Mouse (Mus musculus): Measurements from ENCODE around the gene Zfp36. TPM values are rescaled to one million over a fixed set of nuclear protein-coding genes. Genes with fewer than 3 reads are reported as not detected.
"Not testable (repeated sequence)": the region's sequence is repeated elsewhere in the genome, so short reads cannot be mapped to it uniquely, and the experiment has no call there.

The Zfp36 gene
- polyA plus RNA-seq, 1 experiment from 2014 or later = 3.7 TPM

- WGBS = 100% methylated on average over 1 of the region's 1 CpGs
- H3K4me2 ChIP-seq (replicated peaks) = no peak overlapping the region
- H3K27me3 ChIP-seq (ENCODE audit: control insufficient read depth, insufficient read depth, low read length) = no peaks in the 10 kb centered on the region
- H3K9ac ChIP-seq = no peak overlapping the region
- no peak overlapping the region for H3K27ac ChIP-seq
- no peak overlapping the region for H3K4me3 ChIP-seq (replicated peaks; ENCODE audit: low read length)
- no peak for DNase-seq (ENCODE audit: low spot score)
- H3K4me1 ChIP-seq (replicated peaks; ENCODE audit: control insufficient read depth, insufficient read depth, low read length) = no peaks in the 10 kb centered on the region
- H3K36me3 ChIP-seq (replicated peaks; ENCODE audit: control insufficient read depth, insufficient read depth) = peaks cover 99% of the 10 kb centered on the region
- no peak for ATAC-seq (ENCODE audit: low FRiP score)
- no peaks in the 10 kb centered on the region for H3K9me3 ChIP-seq (ENCODE audit: control insufficient read depth, low read length)
Measured at GRCm38 (mm10) chr7:28401030-28401429, 21.0 kb upstream of the Zfp36 start.

DNA sequence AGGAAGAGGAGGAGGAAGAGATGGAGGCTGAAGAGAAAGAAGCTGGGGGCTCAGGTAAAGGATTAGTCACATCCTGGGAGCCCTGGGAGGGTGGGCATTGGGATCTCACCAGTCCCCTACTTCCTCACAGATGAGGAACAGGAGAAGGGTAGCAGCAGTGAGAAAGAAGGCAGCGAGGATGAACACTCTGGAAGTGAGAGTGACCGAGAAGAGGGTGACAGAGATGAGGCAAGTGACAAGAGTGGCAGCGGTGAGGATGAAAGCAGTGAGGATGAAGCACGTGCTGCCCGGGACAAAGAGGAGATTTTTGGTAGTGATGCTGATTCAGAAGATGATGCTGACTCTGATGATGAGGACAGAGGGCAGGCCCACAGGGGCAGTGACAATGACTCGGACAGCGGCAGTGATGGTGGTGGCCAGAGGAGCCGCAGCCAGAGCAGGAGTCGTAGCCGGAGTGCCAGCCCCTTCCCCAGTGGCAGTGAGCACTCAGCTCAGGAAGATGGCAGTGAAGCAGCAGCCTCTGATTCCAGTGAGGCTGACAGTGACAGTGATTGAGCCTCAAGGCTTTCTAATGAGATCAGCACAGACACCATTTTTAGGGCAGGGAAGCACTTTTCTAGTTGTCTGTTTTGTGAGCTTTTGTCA, 18.8 kb upstream of the Zfp36 start:
- Histone ChIP-seq H3K4me1 (replicated peaks; ENCODE audit: control insufficient read depth, insufficient read depth, low read length) (peaks cover 4% of the 10 kb centered on the region; the same call in 1 of the 2 replicates), H3K4me3 (replicated peaks; ENCODE audit: low read length) (no peak overlapping the region), H3K36me3 (replicated peaks; ENCODE audit: control insufficient read depth, insufficient read depth) (peaks cover 95% of the 10 kb centered on the region), H3K9ac (no peak overlapping the region), H3K27ac (no peak overlapping the region), H3K9me3 (ENCODE audit: control insufficient read depth, low read length) (no peaks in the 10 kb centered on the region), H3K27me3 (ENCODE audit: control insufficient read depth, insufficient read depth, low read length) (no peaks in the 10 kb centered on the region), H3K4me2 (replicated peaks) (no peak overlapping the region)
- DNase-seq (ENCODE audit: low spot score) (no peak), ATAC-seq (ENCODE audit: low FRiP score) (no peak)
- WGBS = 90% methylated on average over 10 of the region's 10 CpGs

GRCm38 (mm10) chr7:28398000-28398399, 17.9 kb upstream of the Zfp36 start:
- ATAC-seq (ENCODE audit: low FRiP score) = no peak
- Histone ChIP-seq H3K36me3 (replicated peaks; ENCODE audit: control insufficient read depth, insufficient read depth) (peaks cover 87% of the 10 kb centered on the region), H3K27ac (no peak overlapping the region), H3K4me2 (replicated peaks) (no peak overlapping the region), H3K9me3 (ENCODE audit: control insufficient read depth, low read length) (no peaks in the 10 kb centered on the region), H3K27me3 (ENCODE audit: control insufficient read depth, insufficient read depth, low read length) (no peaks in the 10 kb centered on the region), H3K9ac (no peak overlapping the region), H3K4me1 (replicated peaks; ENCODE audit: control insufficient read depth, insufficient read depth, low read length) (peaks cover 10% of the 10 kb centered on the region; the same call in 1 of the 2 replicates), H3K4me3 (replicated peaks; ENCODE audit: low read length) (no peak overlapping the region)
- DNase-seq (ENCODE audit: low spot score) = peak; percentile 62
- 74% methylated on average over 3 of the region's 3 CpGs for WGBS

- H3K36me3 ChIP-seq (replicated peaks; ENCODE audit: control insufficient read depth, insufficient read depth) = peaks cover 67% of the 10 kb centered on the region
- H3K27me3 ChIP-seq (ENCODE audit: control insufficient read depth, insufficient read depth, low read length) = no peaks in the 10 kb centered on the region
- H3K4me3 ChIP-seq (replicated peaks; ENCODE audit: low read length) = no peak overlapping the region
- no peak overlapping the region for H3K9ac ChIP-seq
- ATAC-seq (ENCODE audit: low FRiP score) (no peak), DNase-seq (ENCODE audit: low spot score) (no peak)
- peaks cover 17% of the 10 kb centered on the region for H3K4me1 ChIP-seq (replicated peaks; ENCODE audit: control insufficient read depth, insufficient read depth, low read length)
- no peak overlapping the region for H3K4me2 ChIP-seq (replicated peaks)
- no peaks in the 10 kb centered on the region for H3K9me3 ChIP-seq (ENCODE audit: control insufficient read depth, low read length)
- WGBS = 97% methylated on average over 4 of the region's 4 CpGs
- no peak overlapping the region for H3K27ac ChIP-seq
Measured at GRCm38 (mm10) chr7:28395425-28395824, 15.4 kb upstream of the Zfp36 start.

GRCm38 (mm10) chr7:28393272-28393951, 13.4 kb upstream of the Zfp36 start:
- Histone ChIP-seq H3K27ac (peak overlapping the region; percentile 77), H3K36me3 (replicated peaks; ENCODE audit: control insufficient read depth, insufficient read depth) (peaks cover 66% of the 10 kb centered on the region), H3K4me2 (replicated peaks) (peak overlapping the region; percentile 94), H3K9me3 (ENCODE audit: control insufficient read depth, low read length) (no peaks in the 10 kb centered on the region), H3K27me3 (ENCODE audit: control insufficient read depth, insufficient read depth, low read length) (no peaks in the 10 kb centered on the region), H3K4me1 (replicated peaks; ENCODE audit: control insufficient read depth, insufficient read depth, low read length) (peaks cover 17% of the 10 kb centered on the region), H3K9ac (peak overlapping the region; percentile 87), H3K4me3 (replicated peaks; ENCODE audit: low read length) (peak overlapping the region; percentile 94)
- 6% methylated on average over 22 of the region's 22 CpGs for WGBS
- DNase-seq (ENCODE audit: low spot score) (no peak), ATAC-seq (ENCODE audit: low FRiP score) (no peak)

DNA sequence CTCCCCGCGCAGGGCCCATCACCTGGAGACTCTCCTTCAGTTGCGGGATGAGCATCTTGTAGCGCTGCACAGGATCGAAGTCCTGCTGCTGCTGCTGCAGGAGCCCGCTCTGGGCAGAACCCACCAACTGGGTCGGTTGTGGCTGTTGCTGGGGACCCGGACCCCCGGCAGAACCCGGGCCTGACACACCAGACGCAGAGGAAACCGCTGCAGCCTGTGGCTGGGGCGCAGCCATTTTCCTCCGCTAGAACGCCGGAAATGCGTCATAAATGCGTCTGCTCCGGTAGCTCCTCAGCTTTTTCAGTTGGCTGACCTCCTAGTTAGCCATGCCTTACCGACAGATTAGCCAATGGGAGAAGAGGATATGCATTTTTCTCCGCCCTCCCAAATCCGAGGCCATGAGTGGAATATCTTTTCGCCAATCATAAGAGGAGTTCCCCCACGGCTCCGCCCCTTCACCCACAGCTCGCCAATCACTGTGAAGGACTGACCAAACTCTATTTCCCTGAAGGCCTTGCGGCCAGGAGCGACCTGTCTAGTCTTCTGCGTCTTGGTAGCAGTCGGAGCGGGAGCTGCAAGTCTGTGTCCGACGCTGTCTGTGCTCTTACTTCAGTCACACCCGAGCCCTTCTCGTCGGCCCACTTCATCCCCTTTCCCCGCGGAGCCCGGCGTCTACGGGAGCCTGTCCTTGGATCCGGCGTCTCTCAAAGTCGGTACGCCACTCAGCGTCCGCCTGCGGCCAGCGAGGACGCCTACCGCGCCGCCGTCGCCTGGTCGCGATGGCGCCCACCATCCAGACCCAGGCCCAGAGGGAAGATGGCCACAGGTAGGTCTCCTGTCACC, 12.6 kb upstream of the Zfp36 start, which contains the start of the genes Med29 and Paf1:
Gene Med29, minus strand, starts transcription at position 280 of the 843 bp plus-strand sequence.
Gene Paf1, plus strand, starts transcription at position 523 of the 843 bp plus-strand sequence.
- H3K27ac ChIP-seq = peak within 1 kb of the TSS; percentile 77
- DNase-seq (ENCODE audit: low spot score) (peak; percentile 96), ATAC-seq (ENCODE audit: low FRiP score) (peak; percentile 98)
- peak within 1 kb of the TSS; percentile 94 for H3K4me2 ChIP-seq (replicated peaks)
- H3K9me3 ChIP-seq (ENCODE audit: control insufficient read depth, low read length) = no peaks in the 10 kb centered on the region
- WGBS = under 1% methylated on average over 58 of the region's 58 CpGs
- H3K36me3 ChIP-seq (replicated peaks; ENCODE audit: control insufficient read depth, insufficient read depth) = peaks cover 66% of the 10 kb centered on the region
- H3K4me1 ChIP-seq (replicated peaks; ENCODE audit: control insufficient read depth, insufficient read depth, low read length) = peaks cover 17% of the 10 kb centered on the region
- H3K4me3 ChIP-seq (replicated peaks; ENCODE audit: low read length) = peak within 1 kb of the TSS; percentile 94
- peak within 1 kb of the TSS; percentile 87 for H3K9ac ChIP-seq
- H3K27me3 ChIP-seq (ENCODE audit: control insufficient read depth, insufficient read depth, low read length) = no peaks in the 10 kb centered on the region

GRCm38 (mm10) chr7:28390331-28390730, 10.3 kb upstream of the Zfp36 start:
- Histone ChIP-seq H3K9me3 (ENCODE audit: control insufficient read depth, low read length) (no peaks in the 10 kb centered on the region), H3K27ac (no peak overlapping the region), H3K4me2 (replicated peaks) (no peak overlapping the region), H3K9ac (no peak overlapping the region), H3K27me3 (ENCODE audit: control insufficient read depth, insufficient read depth, low read length) (no peaks in the 10 kb centered on the region), H3K4me3 (replicated peaks; ENCODE audit: low read length) (no peak overlapping the region), H3K36me3 (replicated peaks; ENCODE audit: control insufficient read depth, insufficient read depth) (peaks cover 60% of the 10 kb centered on the region), H3K4me1 (replicated peaks; ENCODE audit: control insufficient read depth, insufficient read depth, low read length) (peaks cover 17% of the 10 kb centered on the region)
- no peak for ATAC-seq (ENCODE audit: low FRiP score)
- 99% methylated on average over 3 of the region's 3 CpGs for WGBS
- no peak for DNase-seq (ENCODE audit: low spot score)

GRCm38 (mm10) chr7:28387384-28387783, 7.3 kb upstream of the Zfp36 start:
- H3K9me3 ChIP-seq (ENCODE audit: control insufficient read depth, low read length); H3K27ac ChIP-seq; H3K9ac ChIP-seq; DNase-seq (ENCODE audit: low spot score); H3K27me3 ChIP-seq (ENCODE audit: control insufficient read depth, insufficient read depth, low read length); ATAC-seq (ENCODE audit: low FRiP score); H3K4me3 ChIP-seq (replicated peaks; ENCODE audit: low read length); H3K4me2 ChIP-seq (replicated peaks): not testable (repeated sequence)
- peaks cover 51% of the 10 kb centered on the region for H3K36me3 ChIP-seq (replicated peaks; ENCODE audit: control insufficient read depth, insufficient read depth)
- peaks cover 13% of the 10 kb centered on the region for H3K4me1 ChIP-seq (replicated peaks; ENCODE audit: control insufficient read depth, insufficient read depth, low read length)
- WGBS = 92% methylated on average over 7 of the region's 7 CpGs

GRCm38 (mm10) chr7:28386877-28387276, 6.8 kb upstream of the Zfp36 start:
- H3K27ac ChIP-seq; H3K9me3 ChIP-seq (ENCODE audit: control insufficient read depth, low read length); H3K27me3 ChIP-seq (ENCODE audit: control insufficient read depth, insufficient read depth, low read length); H3K9ac ChIP-seq; H3K4me2 ChIP-seq (replicated peaks); DNase-seq (ENCODE audit: low spot score); ATAC-seq (ENCODE audit: low FRiP score); H3K4me3 ChIP-seq (replicated peaks; ENCODE audit: low read length): not testable (repeated sequence)
- WGBS = 93% methylated on average over 6 of the region's 6 CpGs
- peaks cover 14% of the 10 kb centered on the region for H3K4me1 ChIP-seq (replicated peaks; ENCODE audit: control insufficient read depth, insufficient read depth, low read length)
- H3K36me3 ChIP-seq (replicated peaks; ENCODE audit: control insufficient read depth, insufficient read depth) = peaks cover 51% of the 10 kb centered on the region

All from hindbrain, embryonic 14.5 days (tissue).